Mouse (Mus musculus) heart, postnatal 0 days (tissue): ENCODE measurements around the gene Tenm3. TPM values are rescaled to one million over a fixed set of nuclear protein-coding genes. Genes with fewer than 3 reads are reported as not detected.

ENCODE experiments used
- ATAC-seq: fragments of 200-750 bp; cut with Nextera tagmentation; 2 replicates; pipeline ENCODE4 v1.8.0; 2017; ENCODE audit warnings: low read depth, moderate number of reproducible peaks, moderate library complexity; ENCODE audit not compliant: insufficient read depth
- DNase-seq: peaks from one replicate; pipeline ENCODE4 v3.0.0-alpha.2; 2016; ENCODE audit warnings: low spot score
- H3K27ac ChIP-seq: fragments of 300-500 bp; sonication (generic); 2 replicates; pipeline ENCODE4 v1.5.1; 2014; ENCODE audit warnings: low read depth, mild to moderate bottlenecking
- H3K27me3 ChIP-seq: fragments of 300-500 bp; sonication (generic); 2 replicates; pipeline ENCODE4 v1.6.1; 2014; ENCODE audit warnings: low read length, mixed read lengths; ENCODE audit not compliant: control insufficient read depth, insufficient read depth
- H3K36me3 ChIP-seq: fragments of 300-500 bp; sonication (generic); replicated peaks from 2 replicates; pipeline ENCODE4 v1.6.1; 2014; ENCODE audit warnings: low read length, mixed read lengths; ENCODE audit not compliant: control insufficient read depth, insufficient read depth
- H3K4me1 ChIP-seq: fragments of 300-500 bp; sonication (generic); 2 replicates; pipeline ENCODE4 v1.6.1; 2014; ENCODE audit warnings: antibody characterized with exemption; ENCODE audit not compliant: control insufficient read depth, insufficient read depth
- H3K4me2 ChIP-seq: fragments of 300-500 bp; sonication (generic); 2 replicates; pipeline ENCODE4 v1.6.1; 2014; ENCODE audit warnings: low read depth, mild to moderate bottlenecking, low read length, moderate library complexity
- H3K4me3 ChIP-seq: fragments of 300-500 bp; sonication (generic); 2 replicates; pipeline ENCODE4 v1.5.1; 2014; ENCODE audit warnings: low read depth, low read length
- H3K9ac ChIP-seq: fragments of 300-500 bp; sonication (generic); replicated peaks from 2 replicates; pipeline ENCODE4 v1.6.1; 2014; ENCODE audit warnings: low read depth, low read length, mixed read lengths
- H3K9me3 ChIP-seq: fragments of 300-500 bp; sonication (generic); replicated peaks from 2 replicates; pipeline ENCODE4 v1.6.1; 2016; ENCODE audit warnings: low read length; ENCODE audit not compliant: control insufficient read depth
- CTCF ChIP-seq: IDR thresholded peaks from 2 replicates; pipeline ENCODE4 v1.5.1; 2016; ENCODE audit warnings: antibody characterized with exemption, control low read depth, low read depth
- EP300 ChIP-seq: IDR thresholded peaks from 2 replicates; pipeline ENCODE4 v1.6.1; 2016; ENCODE audit warnings: antibody characterized with exemption, low read depth
- WGBS: fragments of 180-500 bp; shearing (Covaris S2); extraction: QIAGEN DNeasy Blood & Tissue Kit; methylation state at CpG from one replicate; pipeline ENCODE4 v1.1.7; 2014; 5-methylcytosine and 5-hydroxymethylcytosine counted together
- polyA plus RNA-seq: library from polyadenylated mRNA; unstranded; fragments of >200 nt; fragmentation: Nextera tagmentation; extraction: Ambion mirVana; gene quantifications from 2 replicates; pipeline ENCODE4 v1.2.1, GENCODE M21; 2015
- total RNA-seq: library from RNA; depleted of rRNA; stranded (reverse); fragments of >200 nt; gene quantifications from 2 replicates; pipeline ENCODE4 v1.2.3, GENCODE M21; 2014; ENCODE audit warnings: low replicate concordance

Gene Tenm3
- total and polyA plus RNA-seq, 2 experiments from 2014 or later: 1.6 to 17.2 TPM

DNA sequence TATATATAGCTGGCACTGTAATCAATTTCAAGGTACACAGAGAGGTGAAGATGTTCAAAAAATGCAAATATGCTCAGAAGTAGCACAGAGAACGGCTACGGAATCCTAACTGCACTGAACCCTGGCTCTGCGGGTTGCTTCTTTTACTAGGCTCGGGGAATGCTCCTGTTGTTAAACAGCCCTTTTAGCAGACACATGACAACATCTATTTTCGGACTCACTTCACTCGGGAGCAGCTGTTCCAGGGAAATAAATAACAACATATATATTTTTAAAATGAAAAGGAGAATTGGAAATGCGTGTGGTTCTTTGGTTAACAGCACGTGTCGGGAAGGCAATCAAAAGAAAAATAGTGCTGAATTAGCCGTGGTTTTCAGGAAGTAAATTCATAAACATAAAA, 457.9 kb downstream of the Tenm3 start:
- Histone ChIP-seq H3K27me3 (no peaks in the 10 kb centered on the region), H3K36me3 (no peaks in the 10 kb centered on the region), H3K9me3 (no peaks in the 10 kb centered on the region), H3K4me3 (peak overlapping the region; percentile 11; the same call in 1 of the 2 replicates), H3K27ac (peak overlapping the region; percentile 43; the same call in 1 of the 2 replicates), H3K9ac (no peak overlapping the region), H3K4me2 (peak overlapping the region; percentile 47), H3K4me1 (peaks cover 7% of the 10 kb centered on the region; the same call in 1 of the 2 replicates)
- TF ChIP-seq EP300 (no peak), CTCF (no peak)
- DNase-seq (no peak), ATAC-seq (peak; percentile 57; the same call in 1 of the 2 replicates)
- 46% methylated on average over 10 of the region's 10 CpGs for WGBS

GRCm38 (mm10) chr8:48380035-48380434, 463.7 kb downstream of the Tenm3 start:
- TF ChIP-seq EP300: no peak
- no peak for TF ChIP-seq CTCF
- H3K4me3 ChIP-seq: no peak overlapping the region
- WGBS: 18% methylated on average over 12 of the region's 12 CpGs
- H3K27ac ChIP-seq: peak overlapping the region; percentile 85
- H3K27me3 ChIP-seq: no peaks in the 10 kb centered on the region
- no peaks in the 10 kb centered on the region for H3K9me3 ChIP-seq
- peaks cover 7% of the 10 kb centered on the region; the same call in 1 of the 2 replicates for H3K4me1 ChIP-seq
- DNase-seq: peak; percentile 51
- H3K4me2 ChIP-seq: peak overlapping the region; percentile 48
- no peaks in the 10 kb centered on the region for H3K36me3 ChIP-seq
- 0 out of 2 replicates have a peak, but pooled peaks have one; percentile 65 for ATAC-seq
- H3K9ac ChIP-seq: no peak overlapping the region

- H3K9ac ChIP-seq: no peak overlapping the region
- WGBS: 22% methylated on average over 6 of the region's 6 CpGs
- no peaks in the 10 kb centered on the region for H3K36me3 ChIP-seq
- 0 out of 2 replicates have a peak overlapping the region, but pooled peaks have one; percentile 0 for H3K27ac ChIP-seq
- TF ChIP-seq CTCF (no peak), EP300 (no peak)
- no peak overlapping the region for H3K4me2 ChIP-seq
- ATAC-seq (peak; percentile 90), DNase-seq (peak; percentile 87)
- no peaks in the 10 kb centered on the region for H3K9me3 ChIP-seq
- no peaks in the 10 kb centered on the region for H3K27me3 ChIP-seq
- no peak overlapping the region for H3K4me3 ChIP-seq
- peaks cover 7% of the 10 kb centered on the region; the same call in 1 of the 2 replicates for H3K4me1 ChIP-seq
Measured at GRCm38 (mm10) chr8:48376774-48377173, 467.0 kb downstream of the Tenm3 start.

DNA sequence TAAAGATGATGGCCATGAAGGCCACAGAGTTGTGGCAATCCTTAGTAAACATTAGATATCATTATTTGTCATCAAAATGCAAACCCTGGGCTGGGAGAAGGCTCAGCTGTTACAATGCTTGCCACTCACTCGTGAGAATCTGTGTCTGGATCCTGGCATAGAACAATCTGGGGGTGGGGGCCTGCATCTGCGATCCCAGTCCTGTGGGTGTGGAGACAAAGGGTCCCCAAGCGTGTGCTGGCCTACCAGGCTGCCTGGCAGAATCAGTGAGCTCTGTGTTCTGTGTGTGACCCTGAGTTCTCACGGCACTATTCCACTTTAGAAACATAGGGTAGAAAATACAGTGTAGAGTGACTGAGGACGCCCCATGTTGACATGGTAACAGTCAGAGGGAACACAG, 468.6 kb downstream of the Tenm3 start:
- no peak overlapping the region for H3K4me3 ChIP-seq
- ATAC-seq: no peak
- H3K4me2 ChIP-seq: no peak overlapping the region

DNA sequence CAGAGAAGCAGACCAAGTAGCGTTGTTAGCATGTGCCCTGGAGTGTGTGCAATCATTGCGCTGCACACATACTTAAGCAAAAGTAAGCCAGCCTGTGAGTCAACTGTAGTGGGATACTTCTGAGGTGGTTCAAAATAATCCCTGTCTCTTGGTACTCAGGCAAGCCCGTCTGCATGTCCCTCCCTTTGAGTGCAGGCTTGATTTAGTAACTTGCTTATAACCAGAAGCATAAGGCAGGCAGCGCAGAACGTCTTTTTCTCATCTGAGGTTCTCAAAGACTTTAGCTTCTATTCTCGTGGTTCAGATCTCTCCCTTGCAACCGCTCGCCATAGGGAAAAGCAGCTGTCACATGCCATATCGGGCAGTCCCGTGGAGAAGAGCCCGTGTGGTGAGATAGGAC, 470.3 kb downstream of the Tenm3 start:
- Histone ChIP-seq H3K4me2 (no peak overlapping the region), H3K27me3 (no peaks in the 10 kb centered on the region), H3K9ac (no peak overlapping the region), H3K27ac (no peak overlapping the region), H3K4me1 (peaks cover 7% of the 10 kb centered on the region; the same call in 1 of the 2 replicates), H3K9me3 (no peaks in the 10 kb centered on the region), H3K36me3 (no peaks in the 10 kb centered on the region), H3K4me3 (no peak overlapping the region)
- 75% methylated on average over 11 of the region's 11 CpGs for WGBS
- ATAC-seq (no peak), DNase-seq (no peak)
- TF ChIP-seq CTCF: no peak
- no peak for TF ChIP-seq EP300

More for the DNA sequence above, 468.6 kb downstream of the Tenm3 start:
- no peaks in the 10 kb centered on the region for H3K9me3 ChIP-seq
- 92% methylated on average over 5 of the region's 5 CpGs for WGBS
- peaks cover 7% of the 10 kb centered on the region; the same call in 1 of the 2 replicates for H3K4me1 ChIP-seq
- DNase-seq: no peak
- no peaks in the 10 kb centered on the region for H3K27me3 ChIP-seq
- no peaks in the 10 kb centered on the region for H3K36me3 ChIP-seq
- no peak overlapping the region for H3K27ac ChIP-seq
- TF ChIP-seq EP300: no peak
- TF ChIP-seq CTCF: no peak
- H3K9ac ChIP-seq: no peak overlapping the region

DNA sequence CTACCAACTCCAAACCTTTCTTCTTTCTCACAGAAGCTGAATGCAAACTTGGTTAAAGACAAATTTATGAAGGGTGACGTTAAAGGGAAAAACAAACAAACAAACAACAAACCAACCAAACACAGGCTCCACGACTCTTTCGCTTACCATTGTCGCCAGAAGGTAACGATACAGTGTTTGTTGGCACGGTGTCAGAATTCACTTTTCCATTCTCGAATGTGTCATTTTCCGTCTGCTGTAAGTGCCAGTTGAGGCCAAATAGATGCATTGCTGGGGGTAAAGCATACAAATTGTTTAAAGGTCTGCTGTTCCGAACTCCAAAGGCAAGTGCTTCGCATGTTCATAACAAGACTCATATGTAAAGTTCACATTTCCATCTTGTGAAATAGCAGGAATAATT, 476.6 kb downstream of the Tenm3 start:
- no peak for ATAC-seq
- DNase-seq: no peak
- no peak for TF ChIP-seq EP300
- no peak for TF ChIP-seq CTCF
- Histone ChIP-seq H3K4me1 (no peaks in the 10 kb centered on the region), H3K4me2 (no peak overlapping the region), H3K27ac (no peak overlapping the region), H3K27me3 (no peaks in the 10 kb centered on the region), H3K4me3 (no peak overlapping the region), H3K9me3 (no peaks in the 10 kb centered on the region), H3K9ac (no peak overlapping the region), H3K36me3 (no peaks in the 10 kb centered on the region)
- WGBS: 83% methylated on average over 10 of the region's 10 CpGs
